Mouse (Mus musculus) cerebellum, postnatal 10 days (tissue): ENCODE results near the gene Gtf2ird1.

Source experiments
- DNase-seq, 2 experiments: peaks; one replicate each; pipeline ENCODE4 v3.0.0; 2021; ENCODE audit warnings: mixed read lengths in 2 of 2

The Gtf2ird1 gene

DNA sequence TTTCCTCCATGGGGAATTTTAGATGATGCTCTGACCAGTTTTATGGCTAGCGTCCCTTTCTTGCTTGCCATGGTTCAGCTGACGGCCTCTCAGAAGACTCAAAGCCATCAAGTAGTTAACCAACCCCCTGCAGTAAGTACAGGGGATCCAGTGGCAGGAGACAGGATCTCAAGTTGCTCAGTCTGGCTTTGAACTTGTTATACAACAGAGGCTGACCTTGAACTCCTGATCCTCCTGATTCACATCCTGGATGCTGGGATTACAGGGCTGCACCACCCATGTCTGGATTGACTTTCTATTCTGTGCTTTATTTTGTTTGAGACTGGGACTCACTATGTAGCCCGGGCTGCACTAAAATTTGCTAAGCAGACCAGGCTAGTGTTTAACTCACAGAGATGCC, 14.4 kb downstream of the Gtf2ird1 start:
- DNase-seq, result no peak

DNA sequence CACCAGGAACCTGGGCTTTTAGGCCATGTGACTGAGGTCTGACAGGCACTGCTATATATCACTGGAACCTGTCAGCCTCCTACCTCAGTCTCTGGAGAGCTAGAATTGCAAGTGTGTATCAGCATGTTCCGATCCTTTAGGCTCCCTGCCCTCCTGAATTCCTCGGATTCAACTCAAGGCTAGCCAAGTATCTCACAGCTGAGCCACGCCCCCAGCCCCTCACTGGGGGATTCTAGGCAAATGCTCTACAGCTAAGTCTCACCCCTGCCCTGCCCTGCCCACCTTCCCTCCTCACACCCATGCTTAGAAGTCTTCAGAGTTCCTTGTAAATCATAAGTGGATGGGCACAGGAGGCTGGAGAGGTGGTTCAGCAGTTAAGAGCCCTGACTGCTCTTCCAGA, 15.4 kb downstream of the Gtf2ird1 start:
- no peak for DNase-seq

DNA sequence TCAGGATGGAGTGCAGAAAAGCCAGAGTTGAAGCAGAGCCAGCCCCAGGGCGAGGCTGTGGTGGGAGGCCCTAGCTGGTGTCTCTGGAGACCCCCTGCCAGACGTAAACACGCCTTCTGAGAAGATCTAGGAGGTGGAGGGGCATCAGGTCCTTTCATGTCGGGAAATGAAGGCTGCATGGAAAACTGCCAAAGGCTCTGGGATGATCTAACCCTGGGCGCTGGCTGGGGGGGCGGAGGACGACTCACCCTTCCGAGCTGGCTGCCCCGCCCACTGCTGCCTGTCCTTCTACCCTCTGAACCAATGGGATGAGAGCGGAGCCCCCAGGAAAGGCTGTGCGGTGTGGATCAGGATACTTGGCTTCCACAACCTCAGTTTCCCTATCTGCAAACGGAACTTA, 16.4 kb downstream of the Gtf2ird1 start:
- DNase-seq, result peak; percentile 41 to 52

GRCm38 (mm10) chr5:134439481-134439880, 17.0 kb downstream of the Gtf2ird1 start:
- no peak for DNase-seq

- no peak for DNase-seq
These were observed 17.7 kb downstream of the Gtf2ird1 start for GRCm38 (mm10) chr5:134438676-134439425.

- DNase-seq, result peak; percentile 79 to 82
These were observed 19.1 kb downstream of the Gtf2ird1 start for GRCm38 (mm10) chr5:134437459-134437827.

GRCm38 (mm10) chr5:134436782-134437458, 19.6 kb downstream of the Gtf2ird1 start:
- no peak for DNase-seq

DNA sequence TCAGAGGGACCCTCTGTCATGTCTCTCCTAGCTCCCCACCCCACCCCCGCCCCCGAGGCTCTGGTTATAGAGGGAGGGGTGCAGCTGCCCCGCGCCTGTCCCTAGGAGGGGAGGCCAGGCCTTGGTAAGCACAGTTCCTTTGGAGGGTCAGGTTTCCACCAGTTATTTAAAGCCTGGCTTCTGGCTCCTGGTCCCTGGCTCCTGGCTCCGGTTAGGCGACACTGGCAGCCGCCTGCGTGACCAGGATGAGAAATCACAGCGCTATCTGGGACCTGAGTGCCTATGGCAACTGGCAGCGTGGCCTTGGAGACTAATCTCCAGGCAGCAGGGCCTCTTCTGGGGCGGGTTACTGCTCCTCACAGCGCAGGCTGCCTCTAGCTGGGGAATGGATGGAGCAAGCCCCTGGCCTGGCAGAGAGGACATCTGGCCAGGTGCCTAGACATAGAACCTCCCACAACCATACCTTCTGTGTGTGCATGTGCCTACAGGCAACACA, 20.6 kb downstream of the Gtf2ird1 start:
- peak; percentile 75 to 84 for DNase-seq

DNA sequence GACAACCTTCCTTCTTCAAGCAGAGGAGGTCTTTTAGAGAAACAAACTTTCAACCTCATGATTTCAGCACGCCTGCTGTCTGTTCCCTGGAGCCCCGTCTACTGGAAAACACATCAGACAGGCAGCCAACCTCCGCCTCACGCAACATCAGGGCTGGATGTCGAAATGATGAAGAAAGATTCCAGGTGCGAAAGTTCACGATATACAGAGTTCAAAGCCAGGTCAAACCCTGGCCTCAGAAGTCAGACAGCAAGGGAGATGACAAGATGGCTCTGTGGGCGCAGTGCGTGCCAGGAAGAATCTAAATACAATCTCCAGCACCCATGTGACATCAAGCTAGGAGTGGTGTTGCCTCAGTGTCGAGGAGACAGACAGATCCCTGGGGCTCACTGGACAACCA, 23.4 kb downstream of the Gtf2ird1 start:
- DNase-seq, result no peak

- no peak for DNase-seq
These were observed 26.4 kb downstream of the Gtf2ird1 start for GRCm38 (mm10) chr5:134430087-134430486.

GRCm38 (mm10) chr5:134427664-134428063, 28.9 kb downstream of the Gtf2ird1 start:
- no peak for DNase-seq

DNA sequence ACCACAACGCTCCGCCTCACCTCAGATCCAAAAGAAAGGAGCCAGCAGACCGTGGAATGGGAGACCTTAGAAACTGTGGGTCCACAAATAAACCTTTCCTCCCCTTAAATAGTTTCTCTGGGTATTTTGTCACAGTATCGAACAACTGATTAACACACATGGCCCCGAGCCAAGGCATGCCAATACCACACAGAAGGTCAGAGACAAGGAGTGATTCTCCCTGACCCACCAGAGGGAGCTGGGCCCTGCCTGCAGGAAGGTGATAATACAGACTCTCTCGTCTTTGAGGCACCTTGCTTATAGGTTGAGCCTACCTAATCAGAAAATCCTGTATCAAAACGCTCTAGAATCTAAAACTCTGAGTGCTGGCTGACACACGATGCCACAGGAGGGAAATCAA, 30.9 kb downstream of the Gtf2ird1 start:
- peak; percentile 41 to 42 for DNase-seq

GRCm38 (mm10) chr5:134423930-134424329, 32.6 kb downstream of the Gtf2ird1 start:
- peak; percentile 94 to 96 for DNase-seq

- no peak for DNase-seq
These were observed 33.1 kb downstream of the Gtf2ird1 start for GRCm38 (mm10) chr5:134423372-134423771.

DNA sequence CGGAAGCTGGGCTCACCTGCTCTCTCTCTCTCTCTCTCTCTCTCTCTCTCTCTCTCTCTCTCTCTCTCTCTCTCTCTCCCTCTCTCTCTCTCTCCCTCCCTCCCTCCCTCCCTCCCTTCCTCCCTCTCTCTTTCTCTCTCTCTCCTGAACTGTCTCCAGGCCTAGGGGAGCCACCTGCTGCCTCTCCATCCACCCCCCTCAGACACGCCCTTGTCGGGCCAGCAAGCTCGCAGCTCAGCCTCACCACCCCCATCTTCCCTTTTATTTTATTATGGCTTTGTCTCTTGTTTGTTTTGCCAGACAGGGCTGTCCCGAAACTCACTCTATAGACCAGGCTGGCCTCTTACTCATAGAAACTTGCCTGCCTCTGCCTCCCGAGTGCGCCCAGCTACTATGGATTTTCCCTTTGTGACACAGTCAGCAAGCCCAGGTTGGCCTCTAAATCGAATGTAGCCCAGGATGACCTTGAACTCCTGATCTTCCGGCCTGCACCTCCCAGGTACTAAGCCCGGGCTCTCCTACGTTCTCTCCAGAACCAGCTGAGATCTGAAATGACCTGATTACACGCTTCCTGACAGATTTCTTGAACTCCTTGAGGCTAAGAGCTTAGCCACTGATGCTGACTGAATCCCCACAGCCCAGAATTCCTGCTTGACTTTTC, 34.1 kb downstream of the Gtf2ird1 start:
- no peak for DNase-seq

DNA sequence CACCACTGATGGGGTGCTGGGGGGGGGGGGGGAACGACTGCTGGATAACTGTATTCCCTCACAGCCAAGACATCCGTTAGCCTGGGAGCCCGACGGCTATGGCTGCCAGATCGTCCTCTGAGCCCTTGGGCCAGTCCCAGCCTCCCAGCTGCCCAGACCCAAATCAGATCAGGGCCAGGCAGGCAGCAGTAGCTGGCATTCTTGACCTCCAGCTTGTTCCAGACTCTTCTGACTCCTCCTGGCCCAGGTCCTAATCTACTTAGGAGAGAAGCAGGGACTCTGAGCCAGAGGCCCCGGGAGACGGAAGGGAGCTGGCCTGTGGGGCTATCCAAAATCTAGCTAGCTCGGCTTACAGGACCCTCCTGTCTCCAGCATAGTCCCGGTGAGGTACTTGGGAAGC, 35.5 kb downstream of the Gtf2ird1 start:
- DNase-seq, result peak; percentile 85 to 90

DNA sequence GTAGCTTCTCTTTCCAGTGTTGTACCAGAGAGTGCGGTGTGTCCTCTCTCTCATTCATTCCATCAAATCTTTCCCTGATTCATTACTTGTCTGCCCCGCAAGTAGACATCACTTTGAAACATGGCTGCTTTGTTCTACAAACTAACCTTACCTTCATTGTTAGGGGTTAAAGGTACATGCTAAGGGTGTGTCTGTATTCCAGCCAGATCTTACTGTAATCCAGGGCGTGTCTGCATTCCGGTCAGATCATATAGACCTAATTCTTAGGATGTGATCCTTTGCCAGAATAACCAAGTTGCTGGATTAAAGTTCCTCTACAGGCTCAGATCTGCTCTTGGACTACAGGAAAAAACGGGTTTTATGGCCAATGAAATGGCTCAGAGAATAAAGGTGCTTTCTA, 36.8 kb downstream of the Gtf2ird1 start:
- DNase-seq, result no peak

DNA sequence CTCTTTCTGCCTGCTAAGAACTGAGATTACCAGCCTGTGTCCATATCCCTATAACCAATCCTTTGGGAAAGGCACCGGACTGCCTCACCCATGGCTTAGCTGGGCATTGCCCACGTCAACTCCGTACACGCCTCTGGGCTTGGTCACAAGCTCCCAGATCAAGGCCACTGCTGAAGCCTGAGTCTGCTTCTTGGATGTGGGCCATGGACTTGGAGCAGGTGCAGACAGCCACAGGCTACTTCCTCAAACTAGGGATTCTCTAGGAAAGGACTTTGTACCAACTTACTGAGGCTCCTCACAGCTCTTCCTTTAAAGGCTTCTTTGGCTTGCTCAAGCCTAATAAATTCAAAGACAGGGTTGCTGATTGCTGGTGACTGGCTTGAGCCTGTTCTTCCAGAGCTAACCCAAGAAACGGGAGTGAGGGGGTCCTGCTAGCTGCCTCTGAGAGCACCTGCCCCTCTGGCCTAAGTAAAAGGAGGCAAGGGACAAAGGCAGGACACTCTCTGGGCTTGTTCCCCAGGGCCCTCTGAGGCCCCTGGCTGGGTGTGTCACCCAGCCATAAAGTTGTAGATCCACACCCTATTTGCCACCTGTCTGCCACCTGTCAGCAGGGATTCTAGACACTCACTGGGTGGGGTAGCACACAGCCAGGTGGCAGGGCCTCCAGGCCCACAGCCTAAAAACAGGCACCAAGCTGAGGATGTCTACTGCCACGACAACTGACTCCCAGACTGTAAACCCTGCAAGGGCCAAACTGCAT, 38.0 kb downstream of the Gtf2ird1 start:
- DNase-seq, result peak; percentile 57 to 58

DNA sequence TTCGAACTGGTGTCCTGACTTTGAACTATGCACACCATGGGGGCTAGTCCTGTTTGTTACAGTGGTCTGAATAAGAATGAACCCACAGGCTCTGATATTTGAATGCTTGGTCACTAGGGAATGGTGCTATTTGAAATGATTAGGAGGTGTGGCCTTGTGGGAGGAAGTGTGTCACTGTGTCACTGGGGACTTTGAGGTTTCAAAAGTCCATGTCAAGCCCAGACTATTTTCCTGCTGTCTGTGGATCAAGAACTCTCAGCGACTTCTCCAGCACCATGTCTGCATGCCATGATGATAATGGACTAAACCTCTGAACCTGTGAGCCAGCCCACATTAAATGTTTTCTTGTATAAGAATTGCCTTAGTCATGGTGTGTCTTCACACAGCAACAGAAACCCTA, 44.2 kb downstream of the Gtf2ird1 start:
- no peak for DNase-seq

DNA sequence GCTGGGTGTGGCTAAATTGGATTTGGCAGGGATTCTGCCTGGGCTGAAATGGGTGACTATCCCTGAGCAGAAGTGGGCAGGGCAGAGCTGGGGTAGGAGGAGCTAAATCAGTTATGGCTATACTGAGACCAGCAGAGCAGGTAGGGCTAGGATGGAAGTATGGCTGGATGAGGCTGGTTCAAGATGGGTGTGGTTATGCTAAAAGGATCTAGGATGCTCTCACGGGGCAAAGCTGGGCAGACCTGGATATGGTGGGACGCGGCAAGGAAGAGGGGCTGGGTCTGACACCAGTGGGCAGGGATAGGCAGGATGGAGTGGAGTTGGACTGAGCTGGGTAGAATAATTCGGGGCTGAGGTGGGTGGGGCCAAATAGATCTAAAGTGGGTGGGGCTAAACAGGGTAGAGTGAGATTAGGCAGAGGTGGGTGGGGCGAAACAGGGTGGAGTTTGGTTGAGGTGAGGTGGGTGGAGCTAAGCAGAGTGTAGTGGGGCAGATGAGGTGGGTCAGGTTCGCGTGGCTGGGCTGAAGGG, 46.1 kb downstream of the Gtf2ird1 start:
- no peak for DNase-seq

- no peak for DNase-seq
These were observed 46.8 kb downstream of the Gtf2ird1 start for GRCm38 (mm10) chr5:134409606-134410306.

DNA sequence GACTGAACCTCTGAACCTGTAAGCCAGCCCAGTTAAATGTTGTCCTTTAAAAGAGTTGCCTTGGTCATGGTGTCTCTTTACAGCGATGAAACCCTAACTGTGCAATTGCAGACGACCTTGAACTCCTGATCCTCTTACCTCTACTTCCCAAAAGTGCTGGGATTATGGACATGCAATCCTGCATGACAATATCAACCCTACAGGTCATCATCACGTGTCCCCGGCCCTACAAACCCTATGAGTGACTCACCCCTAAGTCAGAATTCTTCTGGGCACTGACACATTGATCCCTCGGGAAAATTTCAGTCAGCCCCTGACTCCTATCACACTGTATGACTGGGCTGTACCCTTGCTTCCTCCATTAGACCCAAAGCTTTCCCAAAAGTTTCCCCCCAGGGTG, 48.4 kb downstream of the Gtf2ird1 start:
- no peak for DNase-seq
